Mouse (Mus musculus): ENCODE results near the gene Smad1.
A peak's percentile ranks its signal among the peaks of the same experiment; 100 is the strongest.

The Smad1 gene

GRCm38 (mm10) chr8:79295276-79296105 lies 103.8 kb downstream of the Smad1 start:
- H3K36me3 ChIP-seq (ENCODE audit: insufficient read depth, low read length) = peaks cover 16% of the 10 kb centered on the region
- no peaks in the 10 kb centered on the region for H3K9me3 ChIP-seq (ENCODE audit: low read length)
- TF ChIP-seq CTCF (conservative IDR thresholded peaks at IDR 0.05; ENCODE audit: low read length) = no peak
- TF ChIP-seq POU5F1 (IDR thresholded peaks at IDR 0.05; ENCODE audit: borderline replicate concordance, low read length) = no peak
- H3K4me3 ChIP-seq (replicated peaks; ENCODE audit: low read length) = peak overlapping the region; percentile 90
- no peaks in the 10 kb centered on the region for H3K27me3 ChIP-seq (ENCODE audit: insufficient read depth, low read length)
- peaks cover 35% of the 10 kb centered on the region for H3K4me1 ChIP-seq (replicated peaks; ENCODE audit: low read depth, low read length)

GRCm38 (mm10) chr8:79294610-79295275 lies 104.6 kb downstream of the Smad1 start, which contains the start of gene Mmaa:
Mmaa (minus strand) TSS chr8:79294937.
- peaks cover 16% of the 10 kb centered on the region for H3K36me3 ChIP-seq (ENCODE audit: insufficient read depth, low read length)
- TF ChIP-seq CTCF (conservative IDR thresholded peaks at IDR 0.05; ENCODE audit: low read length) (no peak), POU5F1 (IDR thresholded peaks at IDR 0.05; ENCODE audit: borderline replicate concordance, low read length) (no peak), NANOG (IDR thresholded peaks at IDR 0.05; ENCODE audit: borderline replicate concordance, low read length) (no peak)
- no peaks in the 10 kb centered on the region for H3K9me3 ChIP-seq (ENCODE audit: low read length)
- peak within 1 kb of the TSS; percentile 90 for H3K4me3 ChIP-seq (replicated peaks; ENCODE audit: low read length)
- peaks cover 35% of the 10 kb centered on the region for H3K4me1 ChIP-seq (replicated peaks; ENCODE audit: low read depth, low read length)
- no peaks in the 10 kb centered on the region for H3K27me3 ChIP-seq (ENCODE audit: insufficient read depth, low read length)

GRCm38 (mm10) chr8:79293841-79294240 lies 105.5 kb downstream of the Smad1 start:
- Histone ChIP-seq H3K4me3 (replicated peaks; ENCODE audit: low read length) (peak overlapping the region; percentile 90), H3K4me1 (replicated peaks; ENCODE audit: low read depth, low read length) (peaks cover 35% of the 10 kb centered on the region), H3K36me3 (ENCODE audit: insufficient read depth, low read length) (peaks cover 16% of the 10 kb centered on the region; the same call in 1 of the 2 replicates), H3K27me3 (ENCODE audit: insufficient read depth, low read length) (no peaks in the 10 kb centered on the region), H3K9me3 (ENCODE audit: low read length) (no peaks in the 10 kb centered on the region)
- no peak for TF ChIP-seq POU5F1 (IDR thresholded peaks at IDR 0.05; ENCODE audit: borderline replicate concordance, low read length)
- TF ChIP-seq CTCF (conservative IDR thresholded peaks at IDR 0.05; ENCODE audit: low read length) = no peak
- no peak for TF ChIP-seq NANOG (IDR thresholded peaks at IDR 0.05; ENCODE audit: borderline replicate concordance, low read length)

GRCm38 (mm10) chr8:79292712-79293264 lies 106.5 kb downstream of the Smad1 start:
- peaks cover 7% of the 10 kb centered on the region; the same call in 1 of the 2 replicates for H3K36me3 ChIP-seq (ENCODE audit: insufficient read depth, low read length)
- no peak overlapping the region for H3K4me3 ChIP-seq (replicated peaks; ENCODE audit: low read length)
- no peaks in the 10 kb centered on the region for H3K9me3 ChIP-seq (ENCODE audit: low read length)
- TF ChIP-seq POU5F1 (IDR thresholded peaks at IDR 0.05; ENCODE audit: borderline replicate concordance, low read length) = no peak
- H3K4me1 ChIP-seq (replicated peaks; ENCODE audit: low read depth, low read length) = peaks cover 33% of the 10 kb centered on the region
- no peaks in the 10 kb centered on the region for H3K27me3 ChIP-seq (ENCODE audit: insufficient read depth, low read length)

- TF ChIP-seq POU5F1 (IDR thresholded peaks at IDR 0.05; ENCODE audit: borderline replicate concordance, low read length) = no peak
- no peak for TF ChIP-seq CTCF (conservative IDR thresholded peaks at IDR 0.05; ENCODE audit: low read length)
- no peak for TF ChIP-seq NANOG (IDR thresholded peaks at IDR 0.05; ENCODE audit: borderline replicate concordance, low read length)
- H3K4me1 ChIP-seq (replicated peaks; ENCODE audit: low read depth, low read length) = peaks cover 11% of the 10 kb centered on the region
- no peaks in the 10 kb centered on the region for H3K9me3 ChIP-seq (ENCODE audit: low read length)
- no peaks in the 10 kb centered on the region for H3K27me3 ChIP-seq (ENCODE audit: insufficient read depth, low read length)
- no peak overlapping the region for H3K4me3 ChIP-seq (replicated peaks; ENCODE audit: low read length)
- no peaks in the 10 kb centered on the region for H3K36me3 ChIP-seq (ENCODE audit: insufficient read depth, low read length)
These were observed 109.7 kb downstream of the Smad1 start for GRCm38 (mm10) chr8:79289592-79289991.

GRCm38 (mm10) chr8:79288681-79289080 lies 110.6 kb downstream of the Smad1 start:
- TF ChIP-seq CTCF (conservative IDR thresholded peaks at IDR 0.05; ENCODE audit: low read length) (no peak), POU5F1 (IDR thresholded peaks at IDR 0.05; ENCODE audit: borderline replicate concordance, low read length) (no peak), NANOG (IDR thresholded peaks at IDR 0.05; ENCODE audit: borderline replicate concordance, low read length) (no peak)
- Histone ChIP-seq H3K9me3 (ENCODE audit: low read length) (no peaks in the 10 kb centered on the region), H3K27me3 (ENCODE audit: insufficient read depth, low read length) (no peaks in the 10 kb centered on the region), H3K36me3 (ENCODE audit: insufficient read depth, low read length) (no peaks in the 10 kb centered on the region), H3K4me3 (replicated peaks; ENCODE audit: low read length) (no peak overlapping the region), H3K4me1 (replicated peaks; ENCODE audit: low read depth, low read length) (peaks cover 7% of the 10 kb centered on the region)

All from E14TG2a.4 (cell line).